Mouse (Mus musculus) cerebellum, adult 11-12 months (tissue): ENCODE data around the gene Piwil4.

Source experiments
- DNase-seq: peaks from one replicate; pipeline ENCODE4 v3.0.0; 2022

Piwil4 gene

GRCm38 (mm10) chr9:14666071-14666470 lies 74.5 kb downstream of the Piwil4 start:
- no peak for DNase-seq

- DNase-seq: no peak
Measured at GRCm38 (mm10) chr9:14663591-14663990, 76.9 kb downstream of the Piwil4 start.

GRCm38 (mm10) chr9:14662876-14663275 lies 77.7 kb downstream of the Piwil4 start:
- DNase-seq: no peak

- DNase-seq: no peak
Measured at GRCm38 (mm10) chr9:14662138-14662537, 78.4 kb downstream of the Piwil4 start.

- no peak for DNase-seq
Measured at GRCm38 (mm10) chr9:14657926-14658325, 82.6 kb downstream of the Piwil4 start.

GRCm38 (mm10) chr9:14654010-14654409 lies 86.5 kb downstream of the Piwil4 start:
- DNase-seq: no peak

- DNase-seq: no peak
Measured at GRCm38 (mm10) chr9:14652761-14653160, 87.8 kb downstream of the Piwil4 start.

GRCm38 (mm10) chr9:14647849-14648248 lies 92.7 kb downstream of the Piwil4 start:
- no peak for DNase-seq

GRCm38 (mm10) chr9:14646641-14647040 lies 93.9 kb downstream of the Piwil4 start:
- no peak for DNase-seq
